Mouse (Mus musculus): ENCODE results near the gene B630019K06Rik.

DNA sequence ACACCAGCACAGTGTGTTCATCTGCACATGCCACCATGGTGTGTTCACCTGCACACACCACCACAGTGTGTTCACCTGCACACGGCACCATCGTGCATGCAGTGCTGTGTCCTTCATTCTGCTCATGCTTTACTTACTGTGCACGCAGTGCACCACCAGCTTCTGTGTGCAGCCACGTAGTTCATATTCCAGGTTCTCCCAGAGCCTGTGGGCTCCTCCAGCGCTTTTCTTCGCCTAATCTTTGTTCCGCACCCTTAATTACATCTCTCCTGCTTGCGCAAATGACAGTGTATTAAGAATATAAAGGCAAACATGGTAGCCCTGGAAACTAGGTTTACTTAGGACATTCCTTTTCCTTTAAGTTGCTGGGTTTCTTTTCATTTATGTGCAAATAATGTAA is 51.9 kb downstream of the B630019K06Rik start:
- TF ChIP-seq MAFK (IDR thresholded peaks at IDR 0.05; ENCODE audit: insufficient read depth, low read depth, low read length), result no peak
- no peak for TF ChIP-seq CHD2 (IDR thresholded peaks at IDR 0.05; ENCODE audit: low read depth, low read length)
- no peak for TF ChIP-seq ZC3H11A (IDR thresholded peaks at IDR 0.05; ENCODE audit: borderline replicate concordance, low read depth, low read length)

Measured in ES-E14 (cell line).